Mouse (Mus musculus): Measurements from ENCODE around the gene Cltc. TPM values are rescaled to one million over a fixed set of nuclear protein-coding genes. Genes with fewer than 3 reads are reported as not detected.
A peak's percentile ranks its signal among the peaks of the same experiment; 100 is the strongest.

The Cltc gene
- total and polyA plus RNA-seq, 2 experiments from 2014 or later: 136 to 389 TPM

GRCm38 (mm10) chr11:86691956-86692355, 65.4 kb downstream of the Cltc start:
- H3K4me3 ChIP-seq (ENCODE audit: low read length): no peak overlapping the region
- no peak overlapping the region for H3K27ac ChIP-seq
- no peak overlapping the region for H3K9ac ChIP-seq (replicated peaks; ENCODE audit: low read length)
- no peak for TF ChIP-seq CTCF (IDR thresholded peaks at IDR 0.05; ENCODE audit: low read depth)
- no peaks in the 10 kb centered on the region for H3K4me1 ChIP-seq (ENCODE audit: insufficient read depth, low read length)
- H3K9me3 ChIP-seq (ENCODE audit: low read length): no peaks in the 10 kb centered on the region
- no peaks in the 10 kb centered on the region for H3K27me3 ChIP-seq (ENCODE audit: insufficient read depth, low read length)
- peaks cover 36% of the 10 kb centered on the region; the same call in 1 of the 2 replicates for H3K36me3 ChIP-seq (ENCODE audit: insufficient read depth, low read length)
- ATAC-seq (no peak), DNase-seq (ENCODE audit: low spot score) (no peak)
- no peak overlapping the region for H3K4me2 ChIP-seq (ENCODE audit: low read depth, low read length)
- WGBS: 89% methylated on average over 2 of the region's 2 CpGs

- Histone ChIP-seq H3K9me3 (ENCODE audit: low read length) (no peaks in the 10 kb centered on the region), H3K27ac (no peak overlapping the region), H3K27me3 (ENCODE audit: insufficient read depth, low read length) (no peaks in the 10 kb centered on the region), H3K4me1 (ENCODE audit: insufficient read depth, low read length) (no peaks in the 10 kb centered on the region), H3K4me2 (ENCODE audit: low read depth, low read length) (no peak overlapping the region), H3K36me3 (ENCODE audit: insufficient read depth, low read length) (peaks cover 32% of the 10 kb centered on the region; the same call in 1 of the 2 replicates), H3K9ac (replicated peaks; ENCODE audit: low read length) (no peak overlapping the region), H3K4me3 (ENCODE audit: low read length) (no peak overlapping the region)
- no peak for DNase-seq (ENCODE audit: low spot score)
- 94% methylated on average over 3 of the region's 3 CpGs for WGBS
- no peak for ATAC-seq
- no peak for TF ChIP-seq CTCF (IDR thresholded peaks at IDR 0.05; ENCODE audit: low read depth)
Observed at GRCm38 (mm10) chr11:86691482-86691881, 65.9 kb downstream of the Cltc start.

GRCm38 (mm10) chr11:86690383-86690782, 67.0 kb downstream of the Cltc start:
- Histone ChIP-seq H3K4me1 (ENCODE audit: insufficient read depth, low read length) (no peaks in the 10 kb centered on the region), H3K27ac (no peak overlapping the region), H3K27me3 (ENCODE audit: insufficient read depth, low read length) (no peaks in the 10 kb centered on the region), H3K9me3 (ENCODE audit: low read length) (no peaks in the 10 kb centered on the region), H3K36me3 (ENCODE audit: insufficient read depth, low read length) (peaks cover 32% of the 10 kb centered on the region; the same call in 1 of the 2 replicates), H3K9ac (replicated peaks; ENCODE audit: low read length) (no peak overlapping the region), H3K4me2 (ENCODE audit: low read depth, low read length) (no peak overlapping the region), H3K4me3 (ENCODE audit: low read length) (no peak overlapping the region)
- 93% methylated on average over 3 of the region's 3 CpGs for WGBS
- no peak for TF ChIP-seq CTCF (IDR thresholded peaks at IDR 0.05; ENCODE audit: low read depth)
- ATAC-seq: no peak
- no peak for DNase-seq (ENCODE audit: low spot score)

GRCm38 (mm10) chr11:86685366-86685765, 72.0 kb downstream of the Cltc start:
- H3K9ac ChIP-seq (replicated peaks; ENCODE audit: low read length): 0 out of 2 replicates have a peak overlapping the region, but pooled peaks have one; percentile 88
- 0 out of 2 replicates have a peak overlapping the region, but pooled peaks have one; percentile 86 for H3K4me3 ChIP-seq (ENCODE audit: low read length)
- ATAC-seq (no peak), DNase-seq (ENCODE audit: low spot score) (no peak)
- H3K27ac ChIP-seq: no peak overlapping the region
- peaks cover 13% of the 10 kb centered on the region; the same call in 1 of the 2 replicates for H3K36me3 ChIP-seq (ENCODE audit: insufficient read depth, low read length)
- WGBS: 100% methylated on average over 1 of the region's 1 CpGs
- TF ChIP-seq CTCF (IDR thresholded peaks at IDR 0.05; ENCODE audit: low read depth): no peak
- no peaks in the 10 kb centered on the region for H3K9me3 ChIP-seq (ENCODE audit: low read length)
- H3K4me1 ChIP-seq (ENCODE audit: insufficient read depth, low read length): peaks cover 15% of the 10 kb centered on the region
- 0 out of 2 replicates have a peak overlapping the region, but pooled peaks have one; percentile 80 for H3K4me2 ChIP-seq (ENCODE audit: low read depth, low read length)
- H3K27me3 ChIP-seq (ENCODE audit: insufficient read depth, low read length): no peaks in the 10 kb centered on the region

GRCm38 (mm10) chr11:86684126-86685012, 73.0 kb downstream of the Cltc start:
- peak overlapping the region; percentile 88 for H3K9ac ChIP-seq (replicated peaks; ENCODE audit: low read length)
- H3K4me3 ChIP-seq (ENCODE audit: low read length): peak overlapping the region; percentile 86
- DNase-seq (ENCODE audit: low spot score) (no peak), ATAC-seq (no peak)
- no peaks in the 10 kb centered on the region for H3K9me3 ChIP-seq (ENCODE audit: low read length)
- H3K4me2 ChIP-seq (ENCODE audit: low read depth, low read length): peak overlapping the region; percentile 80
- H3K36me3 ChIP-seq (ENCODE audit: insufficient read depth, low read length): peaks cover 6% of the 10 kb centered on the region; the same call in 1 of the 2 replicates
- TF ChIP-seq CTCF (IDR thresholded peaks at IDR 0.05; ENCODE audit: low read depth): no peak; the same call in 1 of the 2 replicates
- H3K4me1 ChIP-seq (ENCODE audit: insufficient read depth, low read length): peaks cover 15% of the 10 kb centered on the region
- 9% methylated on average over 20 of the region's 20 CpGs for WGBS
- H3K27ac ChIP-seq: peak overlapping the region; percentile 88
- H3K27me3 ChIP-seq (ENCODE audit: insufficient read depth, low read length): no peaks in the 10 kb centered on the region

GRCm38 (mm10) chr11:86683395-86684125, 73.8 kb downstream of the Cltc start, which contains the start of the genes Vmp1 and Ptrh2:
Gene Vmp1, minus strand, starts transcription at chr11:86683836.
Gene Ptrh2, plus strand, starts transcription at chr11:86683985.
- Histone ChIP-seq H3K4me1 (ENCODE audit: insufficient read depth, low read length) (peaks cover 15% of the 10 kb centered on the region), H3K27ac (peak within 1 kb of the TSS; percentile 88), H3K4me2 (ENCODE audit: low read depth, low read length) (peak within 1 kb of the TSS; percentile 80), H3K9ac (replicated peaks; ENCODE audit: low read length) (peak within 1 kb of the TSS; percentile 88), H3K9me3 (ENCODE audit: low read length) (no peaks in the 10 kb centered on the region), H3K36me3 (ENCODE audit: insufficient read depth, low read length) (no peaks in the 10 kb centered on the region), H3K27me3 (ENCODE audit: insufficient read depth, low read length) (no peaks in the 10 kb centered on the region), H3K4me3 (ENCODE audit: low read length) (peak within 1 kb of the TSS; percentile 86)
- ATAC-seq (peak; percentile 98), DNase-seq (ENCODE audit: low spot score) (peak; percentile 98)
- no peak for TF ChIP-seq CTCF (IDR thresholded peaks at IDR 0.05; ENCODE audit: low read depth)
- under 1% methylated on average over 56 of the region's 56 CpGs for WGBS

Measured in hindbrain, postnatal 0 days (tissue).